ENCODE assay signal across 8 mouse cellular contexts in the genomic region with DNA sequence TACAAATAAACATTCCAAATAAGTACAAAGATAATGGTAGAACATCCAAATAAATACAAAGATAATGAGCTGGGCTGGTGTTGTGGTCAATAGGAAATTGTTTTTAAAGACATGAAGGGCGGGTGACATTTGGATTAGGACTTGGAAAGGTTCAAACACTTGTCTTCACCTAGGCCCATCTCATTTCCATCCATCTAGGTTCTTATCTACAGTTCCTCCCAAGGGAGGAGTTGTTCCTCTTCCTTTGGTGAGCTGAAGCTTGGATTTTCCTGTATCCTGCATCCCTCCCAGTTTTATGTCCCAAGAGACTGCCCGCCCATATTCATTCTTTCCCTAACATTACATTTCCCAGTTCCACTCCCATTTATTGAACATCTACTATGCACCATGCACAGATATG. TPM values are rescaled to one million over a fixed set of nuclear protein-coding genes. Genes with fewer than 3 reads are reported as not detected.
DNase-seq lines count a peak whose midpoint lies in the region; ATAC-seq lines count a peak whose summit lies in the region.

No protein-coding gene starts in this region.

- no peaks in the 10 kb centered on the region; the same call in 1 of the 2 replicates for H3K36me3 ChIP-seq in lung, embryonic 16.5 days (ENCODE audit: control insufficient read depth, insufficient read depth, low read length)
- 0 out of 2 replicates have a peak, but pooled peaks cover 6% of the 10 kb centered on the region for H3K36me3 ChIP-seq in forebrain, embryonic 10.5 days (replicated peaks)
- H3K36me3 ChIP-seq in neural tube, embryonic 15.5 days = no peaks in the 10 kb centered on the region; the same call in 1 of the 2 replicates

- 0 out of 2 replicates have a peak, but pooled peaks cover 4% of the 10 kb centered on the region for H3K4me1 ChIP-seq in lung, embryonic 16.5 days (replicated peaks; ENCODE audit: control insufficient read depth, insufficient read depth, low read length)
- H3K4me1 ChIP-seq in forebrain, embryonic 10.5 days = peaks cover 15% of the 10 kb centered on the region
- peaks cover 31% of the 10 kb centered on the region for H3K4me1 ChIP-seq in neural tube, embryonic 15.5 days

- H3K9me3 ChIP-seq in lung, embryonic 16.5 days (ENCODE audit: control insufficient read depth, low read length) = no peaks in the 10 kb centered on the region
- H3K9me3 ChIP-seq in forebrain, embryonic 10.5 days = no peaks in the 10 kb centered on the region
- no peaks in the 10 kb centered on the region for H3K9me3 ChIP-seq in neural tube, embryonic 15.5 days (replicated peaks)

- H3K4me3 ChIP-seq in lung, embryonic 16.5 days (ENCODE audit: low read length) = peak overlapping the region; percentile 94
- H3K4me3 ChIP-seq in forebrain, embryonic 10.5 days = peak overlapping the region; percentile 90
- H3K4me3 ChIP-seq in neural tube, embryonic 15.5 days (replicated peaks) = peak overlapping the region; percentile 98

- H3K27ac ChIP-seq in lung, embryonic 16.5 days (ENCODE audit: low read length) = peak overlapping the region; percentile 99
- H3K27ac ChIP-seq in forebrain, embryonic 10.5 days = peak overlapping the region; percentile 99
- H3K27ac ChIP-seq in neural tube, embryonic 15.5 days (replicated peaks) = peak overlapping the region; percentile 100

- no peaks in the 10 kb centered on the region for H3K27me3 ChIP-seq in lung, embryonic 16.5 days (ENCODE audit: control insufficient read depth, insufficient read depth, low read depth, low read length)
- no peaks in the 10 kb centered on the region for H3K27me3 ChIP-seq in forebrain, embryonic 10.5 days (ENCODE audit: poor library complexity, severe bottlenecking)
- H3K27me3 ChIP-seq in neural tube, embryonic 15.5 days (replicated peaks) = no peaks in the 10 kb centered on the region

- DNase-seq in lung, postnatal 10 days = no peak
- DNase-seq in forebrain, embryonic 10.5 days (ENCODE audit: extremely low spot score, low spot score) = no peak
- DNase-seq in large intestine, adult 2 months (ENCODE audit: low read depth, low spot score) = peak; percentile 13
- DNase-seq in ovary, postnatal 10 days (ENCODE audit: low spot score) = no peak
- DNase-seq in left cerebral cortex, adult 9 months (ENCODE audit: low spot score in 2 of 2) = no peak
- no peak for DNase-seq in kidney, adult 9 months

- H3K9ac ChIP-seq in lung, embryonic 16.5 days (ENCODE audit: low read length) = peak overlapping the region; percentile 92
- H3K9ac ChIP-seq in neural tube, embryonic 15.5 days (replicated peaks) = peak overlapping the region; percentile 93

- ATAC-seq in lung, embryonic 16.5 days (ENCODE audit: low read depth) = no peak
- ATAC-seq in neural tube, embryonic 15.5 days (ENCODE audit: low FRiP score) = no peak

- H3K4me2 ChIP-seq in lung, embryonic 16.5 days (ENCODE audit: low read depth, low read length) = peak overlapping the region; percentile 71
- H3K4me2 ChIP-seq in neural tube, embryonic 15.5 days = peak overlapping the region; percentile 63

- WGBS in lung, embryonic 16.5 days = 66% methylated on average over 2 of the region's 2 CpGs
- 72% methylated on average over 2 of the region's 2 CpGs for WGBS in forebrain, embryonic 10.5 days
- WGBS in large intestine, adult 2 months = 63% methylated on average over 2 of the region's 2 CpGs
- WGBS in neural tube, embryonic 15.5 days = 86% methylated on average over 2 of the region's 2 CpGs

RNA-seq across cellular contexts. Expression of a gene that starts 0.5 kb away (rescaled TPM):
- polyA plus RNA-seq in lung, embryonic 16.5 days (2015; fragmentation: Nextera tagmentation; extraction: Ambion mirVana) = 75.8 and 79.2 TPM in 2 replicates
- polyA plus RNA-seq in forebrain, embryonic 10.5 days (2016; fragmentation: Nextera tagmentation; extraction: Ambion mirVana) = 99.5 and 100 TPM in 2 replicates
- 65.0 and 102 TPM in 2 replicates for polyA plus RNA-seq in large intestine, adult 2 months (2012; rRNA removed)
- 80.7 and 84.0 TPM in 2 replicates for polyA plus RNA-seq in neural tube, embryonic 15.5 days (2015; fragmentation: Nextera tagmentation; extraction: Ambion mirVana)

RNA-seq across cellular contexts. Expression of a gene that starts 48.9 kb away (rescaled TPM):
- polyA plus RNA-seq in lung, embryonic 16.5 days (2015; fragmentation: Nextera tagmentation; extraction: Ambion mirVana) = not detected in 2 replicates
- 0.16 TPM in 1 of 2 replicates, not detected in the other for polyA plus RNA-seq in forebrain, embryonic 10.5 days (2016; fragmentation: Nextera tagmentation; extraction: Ambion mirVana)
- polyA plus RNA-seq in large intestine, adult 2 months (2012; rRNA removed) = 1.2 and 1.5 TPM in 2 replicates
- 0.51 and 0.60 TPM in 2 replicates for polyA plus RNA-seq in neural tube, embryonic 15.5 days (2015; fragmentation: Nextera tagmentation; extraction: Ambion mirVana)

RNA-seq across cellular contexts. Expression of a gene that starts 51.4 kb away (rescaled TPM):
- 0.10 TPM in 1 of 2 replicates, not detected in the other for polyA plus RNA-seq in lung, embryonic 16.5 days (2015; fragmentation: Nextera tagmentation; extraction: Ambion mirVana)
- polyA plus RNA-seq in forebrain, embryonic 10.5 days (2016; fragmentation: Nextera tagmentation; extraction: Ambion mirVana) = 0.99 and 1.4 TPM in 2 replicates
- 0.11 and 0.21 TPM in 2 replicates for polyA plus RNA-seq in large intestine, adult 2 months (2012; rRNA removed)
- polyA plus RNA-seq in neural tube, embryonic 15.5 days (2015; fragmentation: Nextera tagmentation; extraction: Ambion mirVana) = 0.14 and 0.18 TPM in 2 replicates

RNA-seq across cellular contexts. Expression of a gene that starts 59.5 kb away (rescaled TPM):
- polyA plus RNA-seq in lung, embryonic 16.5 days (2015; fragmentation: Nextera tagmentation; extraction: Ambion mirVana) = not detected in 2 replicates
- polyA plus RNA-seq in forebrain, embryonic 10.5 days (2016; fragmentation: Nextera tagmentation; extraction: Ambion mirVana) = not detected in 2 replicates
- not detected in 2 replicates for polyA plus RNA-seq in large intestine, adult 2 months (2012; rRNA removed)
- polyA plus RNA-seq in neural tube, embryonic 15.5 days (2015; fragmentation: Nextera tagmentation; extraction: Ambion mirVana) = not detected in 2 replicates
